Mouse (Mus musculus) 416B (cell line): ENCODE results near the gene Pde6d.

Experiments
- DNase-seq: peaks from one replicate; pipeline ENCODE4 v3.0.0; 2011; ENCODE audit warnings: low read depth

Gene Pde6d

DNA sequence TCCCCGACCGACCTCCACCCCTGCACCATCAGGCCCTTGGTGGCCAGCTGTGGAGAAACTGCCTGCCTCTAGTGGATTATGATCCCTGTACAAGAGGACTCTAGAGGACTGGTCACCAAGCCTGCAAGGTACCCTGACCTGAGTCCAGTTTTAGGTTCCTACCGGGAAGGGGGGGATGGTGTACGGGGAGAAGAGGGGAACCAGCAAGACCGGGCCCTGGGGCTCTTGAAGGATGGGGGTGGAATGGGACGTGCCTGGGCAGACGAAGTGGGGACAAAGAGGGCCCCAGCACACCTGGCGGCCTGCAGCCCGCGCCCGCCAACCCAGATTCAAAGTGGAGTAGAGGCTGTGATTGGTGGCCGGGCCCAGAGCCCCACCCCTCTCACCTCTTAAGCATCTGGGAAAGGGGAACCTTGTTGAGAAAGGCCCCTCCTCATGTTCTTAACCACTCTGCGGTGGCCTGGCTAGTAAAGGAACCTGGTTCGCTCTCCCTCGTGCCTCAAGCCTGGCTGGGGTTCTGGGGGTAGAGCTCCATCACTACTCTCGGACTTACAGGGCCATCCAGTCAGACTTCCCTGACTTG is 79.2 kb downstream of the Pde6d start:
- peak; percentile 95 for DNase-seq

DNA sequence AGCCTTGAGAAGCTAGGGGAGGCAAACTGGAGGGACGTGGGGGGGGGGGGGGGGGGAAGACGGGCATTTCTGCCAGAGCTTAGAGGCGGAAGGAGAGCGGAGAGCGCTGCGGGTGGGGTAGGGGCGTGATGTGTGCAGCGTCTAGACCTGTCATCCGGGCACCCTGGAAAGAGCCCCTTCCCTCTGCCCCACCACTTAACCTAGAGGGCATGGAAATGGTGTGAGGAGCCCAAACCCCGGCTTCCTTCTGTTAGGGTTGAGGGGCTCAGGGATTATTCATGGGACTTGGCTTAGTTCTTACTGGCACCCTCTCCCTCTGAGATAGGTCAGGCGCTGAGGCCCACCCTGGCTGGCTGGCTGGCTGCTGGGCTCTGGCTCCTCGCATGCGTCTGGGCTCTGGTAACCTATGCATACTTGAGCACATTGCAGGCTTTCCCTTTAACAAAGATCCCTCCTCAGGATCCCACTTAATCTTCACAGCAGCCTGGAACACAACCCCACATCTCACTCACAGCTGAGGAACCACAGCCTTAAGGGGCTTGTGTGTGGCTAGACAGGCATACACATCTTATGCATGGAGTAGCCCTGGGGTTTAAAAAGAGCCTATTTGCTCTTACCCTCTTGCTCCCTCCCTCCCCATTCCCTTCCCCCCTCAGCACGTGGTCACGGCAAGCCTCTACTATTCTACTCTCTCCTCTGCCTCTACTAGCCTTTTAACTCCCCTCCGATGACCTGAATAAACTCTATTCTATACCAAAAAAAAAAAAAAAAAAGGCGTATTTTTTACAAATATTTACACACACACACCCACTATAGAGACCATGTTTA is 80.0 kb downstream of the Pde6d start:
- peak; percentile 88 for DNase-seq

DNA sequence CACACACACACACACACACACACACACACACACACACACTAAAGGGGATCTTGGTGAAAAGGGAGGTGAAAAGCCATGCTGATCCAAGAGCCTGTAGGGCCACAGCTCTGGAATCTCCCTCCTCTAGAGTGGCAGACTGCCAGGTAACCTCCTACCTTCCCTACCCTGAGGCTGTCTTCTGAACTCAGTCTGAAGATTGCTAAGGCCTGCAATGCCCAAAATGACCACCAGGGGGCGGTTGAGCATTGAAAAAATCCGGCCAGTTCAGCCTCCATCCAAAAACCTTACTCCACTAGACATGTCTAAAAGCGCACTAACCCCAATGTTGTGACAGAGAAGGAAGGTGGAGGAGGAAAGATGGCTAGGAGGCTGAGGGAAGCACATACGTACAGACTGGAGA is 80.9 kb downstream of the Pde6d start:
- peak; percentile 96 for DNase-seq

DNA sequence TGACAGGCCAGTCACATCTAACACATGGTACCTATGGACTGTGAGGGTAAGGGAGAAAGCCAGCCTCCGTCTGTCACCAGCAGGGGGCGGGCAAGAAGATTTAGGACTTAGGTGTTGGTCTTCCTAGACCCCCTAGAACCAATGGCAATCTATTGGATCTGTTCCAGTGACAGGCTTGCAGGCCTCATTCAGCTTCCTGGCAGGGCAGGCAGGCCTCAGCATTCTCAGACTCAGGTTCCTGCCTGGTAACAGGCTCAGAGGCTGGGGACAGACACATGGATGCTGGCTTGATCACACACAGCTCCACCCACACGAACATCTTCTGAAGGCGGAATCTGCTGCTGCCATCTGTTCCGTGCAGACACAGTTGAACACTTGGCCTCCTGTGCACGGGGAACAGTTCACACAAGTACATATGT is 81.3 kb downstream of the Pde6d start:
- DNase-seq: peak; percentile 89

DNA sequence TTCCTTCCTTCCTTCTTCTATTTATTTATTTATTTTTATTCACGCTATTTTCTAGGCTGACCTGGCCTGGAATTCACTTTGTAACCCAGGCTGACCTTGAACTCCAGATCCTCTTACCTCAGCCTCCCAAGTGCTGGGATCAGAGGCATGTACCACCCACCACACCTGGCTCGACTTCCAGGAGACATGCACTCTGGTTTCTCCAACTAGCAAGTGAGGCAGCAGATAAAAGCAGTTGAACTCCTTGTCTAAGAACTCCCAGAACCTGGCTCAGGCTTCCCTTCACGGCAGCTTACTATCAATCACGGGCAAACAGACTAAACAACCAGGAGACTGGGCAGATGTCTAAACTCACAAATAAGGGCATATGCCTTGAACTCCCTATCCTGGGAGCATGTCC is 81.7 kb downstream of the Pde6d start:
- DNase-seq: no peak

DNA sequence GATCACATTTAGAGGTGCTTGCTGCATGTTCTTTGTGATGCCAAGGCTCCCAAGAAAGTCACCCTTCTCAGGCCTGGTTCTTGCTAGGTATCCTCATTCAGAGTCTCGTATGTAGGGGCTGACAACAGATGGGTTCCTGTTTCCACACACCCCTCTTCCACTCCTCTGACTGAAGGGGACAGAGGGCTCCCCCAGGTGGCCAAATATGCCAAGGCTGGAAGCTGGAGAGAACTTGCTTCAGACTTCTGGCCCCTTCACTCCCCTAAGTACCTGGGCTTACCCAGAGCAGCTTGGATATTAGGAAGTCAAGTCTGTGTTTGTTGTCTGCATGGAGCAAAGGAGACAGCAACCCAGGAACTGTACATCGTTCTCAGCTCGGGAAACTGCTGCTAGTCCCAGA is 82.5 kb downstream of the Pde6d start:
- peak; percentile 87 for DNase-seq

DNA sequence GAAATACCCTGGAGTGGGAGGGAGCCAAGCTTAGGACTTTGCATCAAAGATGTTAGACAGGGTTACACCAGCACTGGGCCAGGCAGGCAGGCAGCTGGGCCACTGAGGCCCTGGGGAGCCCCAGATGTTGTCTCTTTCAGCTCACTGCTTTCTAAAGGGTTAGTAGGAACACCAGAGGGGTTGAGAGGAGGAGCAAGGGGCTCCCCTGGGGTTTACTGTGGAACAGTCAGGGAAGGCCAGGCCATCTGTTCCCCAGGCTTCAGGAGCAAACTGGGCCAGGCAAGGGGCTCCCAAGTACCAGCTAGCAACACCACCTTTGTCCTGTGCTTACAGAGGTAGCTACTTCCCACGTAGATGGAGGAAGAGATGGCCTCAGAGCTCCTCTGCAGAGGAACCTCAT is 83.8 kb downstream of the Pde6d start:
- DNase-seq: no peak

DNA sequence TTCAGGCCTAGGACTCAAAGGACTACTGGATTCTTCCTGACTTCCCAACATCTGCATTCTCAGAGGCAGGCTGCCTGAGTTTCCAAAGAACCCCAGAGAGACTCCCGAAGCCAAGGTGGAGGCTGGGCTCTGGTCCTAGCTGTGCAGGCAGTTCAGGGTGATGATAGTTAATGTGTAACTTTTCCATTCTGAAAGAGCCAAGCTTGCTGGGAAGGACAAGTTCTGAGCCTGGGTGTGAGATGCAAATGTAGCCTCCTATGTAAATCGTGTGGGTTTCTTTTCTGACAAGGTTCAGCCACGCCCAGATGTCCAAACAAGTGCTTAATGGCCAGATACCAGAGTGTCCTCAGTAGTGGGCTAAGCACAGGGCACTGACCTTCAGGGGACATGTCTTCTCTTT is 84.4 kb downstream of the Pde6d start:
- DNase-seq: no peak

GRCm38 (mm10) chr1:86497361-86497760 is 85.1 kb downstream of the Pde6d start:
- DNase-seq: no peak

GRCm38 (mm10) chr1:86496340-86496739 is 86.1 kb downstream of the Pde6d start:
- no peak for DNase-seq

DNA sequence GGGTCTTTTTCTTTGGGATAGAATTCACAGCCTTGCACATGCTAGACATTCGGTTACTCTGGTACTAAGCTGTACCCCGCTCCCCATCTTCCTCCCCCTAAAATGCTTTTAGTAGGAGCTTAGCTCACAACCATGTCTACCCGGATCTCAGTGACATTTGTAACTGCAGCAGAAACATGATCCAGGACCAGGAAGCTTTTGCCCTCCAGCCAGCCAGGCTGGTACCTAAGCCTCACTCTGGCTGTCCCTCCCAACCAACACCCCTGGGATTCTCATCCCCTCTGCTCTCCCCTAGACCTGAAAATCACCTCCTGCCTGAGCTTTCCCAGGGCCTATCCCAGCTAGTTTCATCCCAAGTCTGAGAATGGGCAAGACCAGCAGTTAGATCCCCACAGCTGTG is 88.6 kb downstream of the Pde6d start:
- no peak for DNase-seq
